ENCODE assay signal across 7 mouse cellular contexts in genomic region chr3:104104942-104105341, GRCm38 (mm10).
DNase-seq lines count a peak whose midpoint lies in the region; ATAC-seq and TF ChIP-seq lines count a peak whose summit lies in the region.

No protein-coding gene starts in this region.

- H3K9ac ChIP-seq in liver, embryonic 11.5 days (ENCODE audit: low read depth, low read length), result no peak overlapping the region

- H3K4me1 ChIP-seq in liver, embryonic 11.5 days (replicated peaks; ENCODE audit: control insufficient read depth, insufficient read depth, low read length), result no peaks in the 10 kb centered on the region
- H3K4me1 ChIP-seq in thymus, adult 2 months (replicated peaks; ENCODE audit: control insufficient read depth, insufficient read depth, low read length), result no peaks in the 10 kb centered on the region

- H3K27me3 ChIP-seq in liver, embryonic 11.5 days (replicated peaks; ENCODE audit: control insufficient read depth, insufficient read depth, low read length), result no peaks in the 10 kb centered on the region
- no peaks in the 10 kb centered on the region for H3K27me3 ChIP-seq in thymus, adult 2 months (ENCODE audit: control insufficient read depth, insufficient read depth, low read length)

- H3K4me2 ChIP-seq in liver, embryonic 11.5 days, result no peak overlapping the region

- H3K9me3 ChIP-seq in liver, embryonic 11.5 days (ENCODE audit: control insufficient read depth, low read length), result no peaks in the 10 kb centered on the region

- no peaks in the 10 kb centered on the region for H3K36me3 ChIP-seq in liver, embryonic 11.5 days (ENCODE audit: control insufficient read depth, insufficient read depth, low read length)
- H3K36me3 ChIP-seq in thymus, adult 2 months (ENCODE audit: control insufficient read depth, insufficient read depth, low read length), result no peaks in the 10 kb centered on the region; the same call in 1 of the 2 replicates

- no peak overlapping the region for H3K4me3 ChIP-seq in liver, embryonic 11.5 days (ENCODE audit: low read depth, low read length)
- H3K4me3 ChIP-seq in thymus, adult 2 months (ENCODE audit: control insufficient read depth, insufficient read depth, low read length), result no peak overlapping the region

- WGBS in liver, embryonic 11.5 days, result 45% methylated on average over 1 of the region's 1 CpGs
- 67% methylated on average over 1 of the region's 1 CpGs for WGBS in thymus, adult 2 months

- no peak overlapping the region for H3K27ac ChIP-seq in liver, embryonic 11.5 days (ENCODE audit: low read depth, low read length)
- no peak overlapping the region for H3K27ac ChIP-seq in thymus, adult 2 months (ENCODE audit: control insufficient read depth, insufficient read depth, low read length)

- no peak for ATAC-seq in liver, embryonic 11.5 days (replicated peaks; ENCODE audit: low FRiP score)

- DNase-seq in liver (peak; percentile 49), MEL-GATA-1-ER (ENCODE audit: extremely low read depth, low read depth) (peak; percentile 58)
- DNase-seq in liver, embryonic 11.5 days (ENCODE audit: low spot score), result no peak
- DNase-seq in brain, adult 2 months (ENCODE audit: low read depth, low spot score), result peak; percentile 52
- peak; percentile 58 for DNase-seq in heart, postnatal 4 days
- peak; percentile 61 for DNase-seq in lung, postnatal 25 days (ENCODE audit: low spot score)
- peak; percentile 66 for DNase-seq in thymus, adult 2 months

- no peak for TF ChIP-seq CTCF in thymus, adult 2 months (IDR thresholded peaks at IDR 0.05; ENCODE audit: borderline replicate concordance, control insufficient read depth, extremely low read depth, insufficient read depth, low read length, poor library complexity)

- TF ChIP-seq POLR2A in thymus, adult 2 months (IDR thresholded peaks at IDR 0.05; ENCODE audit: control insufficient read depth, extremely low read depth, insufficient read depth, low read length, poor library complexity), result no peak
